Mouse (Mus musculus) neural tube, embryonic 14.5 days (tissue): ENCODE results near the gene Cd5. TPM values are rescaled to one million over a fixed set of nuclear protein-coding genes. Genes with fewer than 3 reads are reported as not detected.

Experiments
- ATAC-seq: fragments of 200-750 bp; cut with Nextera tagmentation; 2 replicates; pipeline ENCODE4 v1.8.0; 2017; ENCODE audit warnings: low read depth, mild to moderate bottlenecking, moderate TSS enrichment, moderate library complexity
- H3K27ac ChIP-seq: fragments of 300-500 bp; sonication (generic); 2 replicates; pipeline ENCODE4 v1.5.1; 2014; ENCODE audit warnings: low read depth, mild to moderate bottlenecking, control low read depth, low read length, moderate library complexity, mixed read lengths
- H3K27me3 ChIP-seq: fragments of 300-500 bp; sonication (generic); 2 replicates; pipeline ENCODE4 v1.6.1; 2014; ENCODE audit warnings: low read length; ENCODE audit not compliant: control insufficient read depth, insufficient read depth
- H3K36me3 ChIP-seq: fragments of 300-500 bp; sonication (generic); 2 replicates; pipeline ENCODE4 v1.6.1; 2014; ENCODE audit warnings: low read length, mixed read lengths; ENCODE audit not compliant: control insufficient read depth, insufficient read depth
- H3K4me1 ChIP-seq: fragments of 300-500 bp; sonication (generic); 2 replicates; pipeline ENCODE4 v1.6.1; 2014; ENCODE audit warnings: low read length; ENCODE audit not compliant: control insufficient read depth, insufficient read depth
- H3K4me2 ChIP-seq: fragments of 300-500 bp; sonication (generic); 2 replicates; pipeline ENCODE4 v1.6.1; 2014; ENCODE audit warnings: mild to moderate bottlenecking, low read depth, low read length, control low read depth
- H3K4me3 ChIP-seq: fragments of 300-500 bp; sonication (generic); 2 replicates; pipeline ENCODE4 v1.5.1; 2014; ENCODE audit warnings: low read depth, low read length, control low read depth, mixed read lengths
- H3K9ac ChIP-seq: fragments of 300-500 bp; sonication (generic); replicated peaks from 2 replicates; pipeline ENCODE4 v1.6.1; 2014; ENCODE audit warnings: low read depth, mild to moderate bottlenecking, control low read depth, low read length, mixed read lengths
- H3K9me3 ChIP-seq: fragments of 300-500 bp; sonication (generic); 2 replicates; pipeline ENCODE4 v1.6.1; 2016; ENCODE audit warnings: low read length; ENCODE audit not compliant: control insufficient read depth
- WGBS: fragments of 180-500 bp; shearing (Covaris S2); extraction: QIAGEN DNeasy Blood & Tissue Kit; methylation state at CpG from one replicate; pipeline ENCODE4 v1.1.7; 2014; 5-methylcytosine and 5-hydroxymethylcytosine counted together
- polyA plus RNA-seq: library from polyadenylated mRNA; unstranded; fragments of >200 nt; fragmentation: Nextera tagmentation; extraction: Ambion mirVana; gene quantifications from 2 replicates; pipeline ENCODE4 v1.2.1, GENCODE M21; 2014

The Cd5 gene
- polyA plus RNA-seq, 1 experiment from 2014 or later = 0.44 TPM

DNA sequence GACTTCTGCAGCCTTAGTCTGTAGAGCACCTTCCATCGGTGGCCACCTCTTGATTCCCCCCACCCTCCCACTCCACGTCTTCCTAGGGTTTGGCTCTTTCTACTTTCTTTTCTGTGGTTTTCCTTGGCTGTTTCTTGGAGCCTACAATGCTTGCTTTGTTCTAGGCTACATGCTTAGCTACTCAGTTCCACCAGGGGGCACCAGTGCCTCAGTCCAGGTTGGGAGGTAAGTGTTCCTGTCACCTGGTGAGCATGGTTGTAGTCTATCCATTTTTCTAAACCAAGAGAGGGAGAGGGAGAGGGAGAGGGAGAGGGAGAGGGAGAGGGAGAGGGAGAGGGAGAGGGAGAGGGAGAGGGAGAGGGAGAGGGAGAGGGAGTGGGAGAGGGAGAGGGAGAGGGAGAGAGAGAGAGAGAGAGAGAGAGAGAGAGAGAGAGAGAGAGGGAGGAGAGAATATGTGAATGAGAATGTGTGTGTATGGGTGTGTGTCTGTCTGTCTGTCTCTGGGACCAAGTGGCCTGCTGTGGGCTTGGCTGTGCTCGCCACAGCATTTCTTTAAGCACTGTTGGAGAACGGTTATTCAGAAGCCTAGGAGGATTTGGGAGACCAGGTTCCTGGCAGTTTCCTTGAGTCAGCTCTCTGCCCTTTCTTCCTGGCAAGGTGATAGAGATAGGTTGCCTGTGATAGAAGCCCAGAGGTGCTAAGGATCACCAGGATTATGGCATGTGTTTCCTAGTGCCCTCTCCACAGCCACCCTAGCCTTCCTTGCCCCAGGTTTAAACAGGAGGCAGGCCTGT is 23.9 kb downstream of the Cd5 start:
- ATAC-seq = peak; percentile 75; the same call in 1 of the 2 replicates
- Histone ChIP-seq H3K4me3 (no peak overlapping the region), H3K4me1 (peaks cover 8% of the 10 kb centered on the region), H3K9me3 (no peaks in the 10 kb centered on the region), H3K27ac (peak overlapping the region; percentile 40), H3K36me3 (peaks cover 29% of the 10 kb centered on the region), H3K27me3 (no peaks in the 10 kb centered on the region), H3K4me2 (no peak overlapping the region), H3K9ac (no peak overlapping the region)
- 47% methylated on average over 4 of the region's 4 CpGs for WGBS

DNA sequence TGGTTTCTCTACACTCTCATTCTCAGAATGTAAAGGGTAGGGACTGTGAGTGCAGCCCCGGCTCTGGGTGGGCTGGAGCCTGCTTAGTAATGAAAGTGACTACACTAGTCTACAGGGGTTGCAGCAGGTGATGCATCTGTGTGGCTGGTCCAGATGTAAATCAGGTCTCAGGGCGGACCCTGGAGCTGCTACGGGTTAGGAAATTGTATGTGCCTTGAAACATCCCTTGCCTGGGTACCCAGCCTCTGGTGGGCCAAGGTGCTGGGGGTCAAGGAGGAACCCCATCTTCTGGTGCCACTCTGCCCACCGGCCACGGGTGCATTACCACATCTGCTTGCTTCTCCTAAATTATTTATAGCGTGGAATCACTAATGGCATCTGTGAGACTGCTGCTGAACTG is 24.6 kb downstream of the Cd5 start:
- 73% methylated on average over 6 of the region's 6 CpGs for WGBS
- Histone ChIP-seq H3K27me3 (no peaks in the 10 kb centered on the region), H3K27ac (peak overlapping the region; percentile 40), H3K9me3 (no peaks in the 10 kb centered on the region), H3K4me3 (no peak overlapping the region), H3K4me2 (no peak overlapping the region), H3K36me3 (peaks cover 29% of the 10 kb centered on the region), H3K9ac (no peak overlapping the region), H3K4me1 (peaks cover 13% of the 10 kb centered on the region)
- ATAC-seq = 0 out of 2 replicates have a peak, but pooled peaks have one; percentile 0

DNA sequence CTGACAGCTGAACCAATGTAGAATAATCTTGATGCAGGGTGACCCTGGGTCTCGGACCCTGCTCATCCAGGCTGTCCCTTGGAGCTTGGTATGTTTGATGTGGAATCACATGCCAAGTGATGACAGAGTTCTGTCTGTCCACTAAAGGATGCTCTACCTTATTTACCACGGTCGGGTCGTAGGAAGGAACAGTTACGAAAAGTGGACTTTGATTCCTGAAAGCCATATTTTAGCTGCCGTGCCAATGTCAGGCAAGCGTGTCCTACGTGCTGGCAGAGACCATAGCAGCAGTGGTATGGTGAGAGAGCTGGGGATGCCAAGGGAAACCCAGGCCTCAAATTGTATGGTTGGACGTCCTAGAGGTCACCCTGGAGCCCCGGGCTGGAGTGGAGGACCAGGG is 25.3 kb downstream of the Cd5 start:
- ATAC-seq = no peak
- whole genome bisulfite sequencing = 93% methylated on average over 10 of the region's 10 CpGs
- H3K36me3 ChIP-seq = peaks cover 29% of the 10 kb centered on the region
- H3K27ac ChIP-seq = no peak overlapping the region
- peaks cover 13% of the 10 kb centered on the region for H3K4me1 ChIP-seq
- H3K4me3 ChIP-seq = no peak overlapping the region
- H3K27me3 ChIP-seq = no peaks in the 10 kb centered on the region
- H3K9ac ChIP-seq = no peak overlapping the region
- H3K4me2 ChIP-seq = no peak overlapping the region
- no peaks in the 10 kb centered on the region for H3K9me3 ChIP-seq

DNA sequence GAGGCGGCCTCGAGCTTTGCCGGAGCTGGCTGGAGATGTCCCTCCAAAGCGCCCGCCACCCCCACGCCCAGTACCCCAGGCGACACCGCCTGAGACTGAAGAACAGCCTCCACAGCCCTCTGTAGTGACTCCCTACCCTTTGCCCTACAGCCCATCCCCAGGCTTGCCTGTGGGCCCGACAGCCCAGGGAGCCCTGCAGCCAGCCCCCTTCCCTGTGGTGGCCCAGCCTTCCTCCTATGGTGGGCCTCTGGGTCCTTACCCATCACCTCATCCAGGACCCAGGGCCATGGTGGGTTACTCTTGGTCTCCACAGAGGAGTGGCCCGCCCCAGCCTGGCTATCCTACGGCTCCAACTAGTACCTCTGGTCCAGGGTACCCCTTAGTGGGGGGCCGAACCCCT is 26.2 kb downstream of the Cd5 start:
- Histone ChIP-seq H3K27me3 (no peaks in the 10 kb centered on the region), H3K9ac (no peak overlapping the region), H3K9me3 (no peaks in the 10 kb centered on the region), H3K4me3 (no peak overlapping the region), H3K4me2 (no peak overlapping the region), H3K27ac (no peak overlapping the region), H3K4me1 (peaks cover 13% of the 10 kb centered on the region), H3K36me3 (peaks cover 29% of the 10 kb centered on the region)
- WGBS = 91% methylated on average over 12 of the region's 12 CpGs
- ATAC-seq = no peak

DNA sequence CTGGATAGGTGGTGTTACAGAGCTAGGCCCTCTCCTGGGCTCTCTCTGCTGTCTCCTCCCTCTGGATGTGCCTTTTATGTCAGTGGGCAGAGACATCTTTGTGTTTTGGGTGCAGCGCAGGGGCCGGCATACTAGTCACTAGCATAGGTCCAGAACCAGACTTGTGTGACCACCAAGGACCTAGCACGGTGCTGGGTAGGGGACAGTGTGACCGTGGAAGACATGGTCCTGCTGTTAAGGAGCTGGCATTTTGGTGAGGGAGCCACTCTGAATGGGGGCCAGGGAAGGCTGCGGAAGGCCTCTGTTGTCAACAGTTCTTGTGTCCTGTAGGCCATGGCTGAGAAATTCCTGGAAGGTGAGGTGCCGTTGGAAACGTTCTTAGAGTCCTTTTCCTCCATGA is 26.6 kb downstream of the Cd5 start:
- Histone ChIP-seq H3K4me3 (no peak overlapping the region), H3K4me1 (peaks cover 13% of the 10 kb centered on the region), H3K27ac (no peak overlapping the region), H3K27me3 (no peaks in the 10 kb centered on the region), H3K4me2 (no peak overlapping the region), H3K9ac (no peak overlapping the region), H3K9me3 (no peaks in the 10 kb centered on the region), H3K36me3 (peaks cover 29% of the 10 kb centered on the region)
- WGBS = 94% methylated on average over 7 of the region's 7 CpGs
- ATAC-seq = no peak

DNA sequence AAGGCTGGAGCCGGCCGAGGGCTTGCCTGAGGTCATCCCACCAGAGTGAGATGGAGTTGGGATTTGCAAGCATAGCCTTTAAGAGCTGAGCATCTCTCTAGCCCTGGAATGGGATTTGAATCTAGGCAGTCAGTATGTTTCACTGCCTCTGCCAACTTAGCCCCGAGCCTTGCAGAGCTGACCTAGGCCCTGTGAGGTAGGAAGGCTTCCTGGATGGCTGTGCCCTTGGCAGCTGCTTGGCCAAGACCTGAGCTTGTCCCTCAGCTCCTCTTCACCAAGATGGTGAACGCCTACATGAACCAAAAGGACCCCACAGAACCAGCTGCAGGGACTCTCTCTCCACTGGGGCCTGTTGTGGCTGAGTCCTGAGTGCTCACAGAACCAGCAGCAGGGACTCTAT is 28.1 kb downstream of the Cd5 start:
- no peaks in the 10 kb centered on the region for H3K9me3 ChIP-seq
- H3K4me2 ChIP-seq = no peak overlapping the region
- no peaks in the 10 kb centered on the region for H3K27me3 ChIP-seq
- peaks cover 34% of the 10 kb centered on the region for H3K36me3 ChIP-seq
- H3K4me1 ChIP-seq = peaks cover 13% of the 10 kb centered on the region
- no peak overlapping the region for H3K4me3 ChIP-seq
- ATAC-seq = no peak
- 92% methylated on average over 4 of the region's 4 CpGs for WGBS
- H3K27ac ChIP-seq = peak overlapping the region; percentile 39; the same call in 1 of the 2 replicates
- H3K9ac ChIP-seq = no peak overlapping the region

DNA sequence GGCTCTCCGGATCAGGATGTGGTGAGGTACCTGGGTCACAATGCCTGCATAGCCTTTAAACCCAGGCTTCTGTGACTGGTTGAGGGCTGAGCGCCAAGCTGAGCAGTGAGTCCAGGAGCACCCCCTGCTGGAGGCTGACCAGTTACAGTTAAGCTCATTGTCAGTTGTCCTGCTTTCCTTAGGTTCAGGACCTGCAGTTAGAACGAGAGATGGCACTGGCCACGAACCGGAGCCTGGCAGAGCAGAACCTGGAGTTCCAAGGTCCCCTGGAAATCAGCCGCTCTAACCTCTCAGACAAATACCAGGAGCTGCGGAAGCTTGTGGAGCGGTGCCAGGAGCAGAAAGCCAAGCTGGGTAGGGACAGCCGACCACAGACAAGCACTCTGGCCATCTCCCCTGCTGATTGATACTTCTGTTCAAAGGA is 28.7 kb downstream of the Cd5 start:
- Histone ChIP-seq H3K27me3 (no peaks in the 10 kb centered on the region), H3K27ac (peak overlapping the region; percentile 85), H3K9me3 (no peaks in the 10 kb centered on the region), H3K9ac (no peak overlapping the region), H3K4me1 (peaks cover 13% of the 10 kb centered on the region), H3K4me3 (no peak overlapping the region), H3K36me3 (peaks cover 34% of the 10 kb centered on the region), H3K4me2 (no peak overlapping the region)
- ATAC-seq = peak; percentile 42; the same call in 1 of the 2 replicates
- WGBS = 58% methylated on average over 9 of the region's 9 CpGs

DNA sequence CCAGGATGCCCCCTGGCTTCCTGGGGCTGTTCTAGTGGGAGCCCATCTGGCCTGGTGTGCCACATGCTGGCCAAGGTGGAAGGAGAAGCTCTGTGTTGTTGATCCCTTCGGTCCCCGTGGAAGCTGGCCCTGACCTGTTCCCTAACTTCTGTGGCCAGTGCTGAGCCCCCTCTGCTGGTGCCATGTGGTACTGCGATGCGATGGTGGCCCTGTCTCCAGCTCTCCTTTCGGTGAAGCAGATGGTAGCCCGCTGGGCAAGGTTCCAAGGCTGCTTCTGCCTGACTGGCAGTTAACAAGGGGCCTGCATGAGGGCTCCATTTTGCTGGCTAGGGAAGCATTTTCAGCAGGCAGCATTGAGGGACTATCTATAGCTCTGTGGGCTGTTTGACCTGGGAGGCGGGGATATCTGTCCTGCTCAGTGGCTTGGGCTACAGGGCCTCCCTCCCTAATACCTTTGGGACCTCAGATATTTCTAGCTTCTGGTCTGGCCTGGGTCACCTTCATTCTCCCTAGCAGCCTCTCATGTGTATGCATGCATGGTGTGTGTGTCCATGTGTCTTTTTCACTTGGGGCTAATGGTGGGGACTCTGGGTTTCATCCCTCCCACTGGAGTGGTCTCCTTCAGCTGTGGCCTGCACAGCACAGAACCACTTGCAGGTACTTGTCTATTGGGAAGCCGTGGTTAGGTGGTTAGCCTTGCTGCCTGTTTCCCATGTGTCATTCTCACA is 29.3 kb downstream of the Cd5 start:
- Histone ChIP-seq H3K4me3 (no peak overlapping the region), H3K36me3 (peaks cover 34% of the 10 kb centered on the region), H3K27ac (peak overlapping the region; percentile 85), H3K9me3 (no peaks in the 10 kb centered on the region), H3K4me1 (peaks cover 13% of the 10 kb centered on the region), H3K9ac (no peak overlapping the region), H3K4me2 (no peak overlapping the region), H3K27me3 (no peaks in the 10 kb centered on the region)
- peak; percentile 83 for ATAC-seq
- WGBS = 18% methylated on average over 8 of the region's 8 CpGs

DNA sequence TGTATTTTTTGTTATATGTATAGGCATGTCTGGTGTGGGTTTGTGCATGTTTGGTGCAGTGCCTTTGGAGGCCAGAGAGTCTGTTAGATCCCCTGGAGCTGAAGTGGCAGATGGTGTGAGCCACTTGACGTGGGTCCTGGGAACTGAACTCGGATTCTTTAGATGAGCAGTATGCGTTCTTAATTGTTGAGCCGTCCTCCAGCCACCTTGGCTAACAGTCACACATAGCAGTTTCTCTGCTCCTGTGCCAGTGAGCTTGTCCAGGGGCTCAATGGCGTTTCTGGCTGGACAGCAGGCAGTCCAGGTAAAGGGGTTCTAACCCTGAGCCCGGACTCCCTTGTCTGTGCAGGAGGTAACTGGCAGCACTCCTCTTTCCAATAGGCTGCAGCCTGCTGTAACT is 29.9 kb downstream of the Cd5 start:
- 0 out of 2 replicates have a peak overlapping the region, but pooled peaks have one; percentile 23 for H3K27ac ChIP-seq
- WGBS = 52% methylated on average over 6 of the region's 6 CpGs
- no peak overlapping the region for H3K4me3 ChIP-seq
- no peaks in the 10 kb centered on the region for H3K9me3 ChIP-seq
- H3K27me3 ChIP-seq = no peaks in the 10 kb centered on the region
- peaks cover 34% of the 10 kb centered on the region for H3K36me3 ChIP-seq
- H3K4me2 ChIP-seq = no peak overlapping the region
- H3K4me1 ChIP-seq = peaks cover 13% of the 10 kb centered on the region
- no peak for ATAC-seq
- no peak overlapping the region for H3K9ac ChIP-seq
